Mouse (Mus musculus): Measurements from ENCODE around the gene Nln.

GRCm38 (mm10) chr13:104091734-104092133 is 17.7 kb downstream of the Nln start:
- TF ChIP-seq CTCF (IDR thresholded peaks at IDR 0.05; ENCODE audit: extremely low read depth, insufficient read depth, insufficient read length, insufficient replicate concordance) (no peak), POLR2A (IDR thresholded peaks at IDR 0.05; ENCODE audit: low read depth, low read length) (no peak)

Measured in spleen, adult 2 months (tissue).